Mouse (Mus musculus): ENCODE results near the gene Fnip1. TPM values are rescaled to one million over a fixed set of nuclear protein-coding genes. Genes with fewer than 3 reads are reported as not detected.

Gene Fnip1
- polyA plus RNA-seq, 1 experiment from 2014 or later, result 8.3 TPM

DNA sequence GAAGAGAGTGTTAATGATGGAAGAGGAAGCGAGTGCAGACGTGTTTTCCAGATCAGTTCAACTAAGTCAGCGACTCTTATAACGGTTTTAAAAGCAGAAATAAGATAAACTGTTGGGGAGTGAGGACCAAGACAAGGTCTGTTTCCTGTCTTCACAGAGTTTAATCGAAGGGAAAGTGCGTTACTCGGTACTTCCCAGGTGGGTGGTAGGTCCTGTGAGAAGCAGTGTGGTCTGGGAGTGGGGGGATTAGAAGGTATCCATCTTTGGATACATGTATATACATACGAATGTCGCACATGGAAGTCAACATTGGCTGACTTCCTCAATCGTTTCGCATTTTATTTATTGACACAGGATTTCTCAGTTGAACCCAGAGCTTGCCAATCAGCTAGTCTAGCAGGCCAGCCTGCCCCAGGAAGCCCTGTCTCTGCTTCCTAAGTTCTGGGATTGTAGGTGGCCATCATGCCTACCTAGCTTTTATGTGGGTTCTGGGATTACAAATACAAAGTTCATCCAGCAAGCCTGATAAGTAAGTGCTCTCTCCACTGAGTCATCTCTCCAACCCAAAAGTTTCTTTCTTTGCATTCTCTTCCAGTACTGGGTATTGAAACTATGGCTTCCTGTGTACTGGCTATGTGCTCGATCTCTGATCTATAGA lies 10.2 kb upstream of the Fnip1 start:
- no peak overlapping the region for H3K27ac ChIP-seq
- no peak for TF ChIP-seq CTCF (IDR thresholded peaks at IDR 0.05; ENCODE audit: low read depth)
- no peaks in the 10 kb centered on the region for H3K36me3 ChIP-seq (ENCODE audit: insufficient read depth, low read length)
- no peak overlapping the region for H3K4me2 ChIP-seq (ENCODE audit: low read length)
- no peaks in the 10 kb centered on the region for H3K4me1 ChIP-seq (replicated peaks; ENCODE audit: insufficient read depth, low read length)
- 71% methylated on average over 12 of the region's 12 CpGs for WGBS
- no peak overlapping the region for H3K4me3 ChIP-seq (replicated peaks; ENCODE audit: low read depth, low read length)
- DNase-seq (ENCODE audit: low spot score) (no peak), ATAC-seq (replicated peaks; ENCODE audit: low FRiP score, low read depth) (no peak)
- H3K9me3 ChIP-seq (replicated peaks; ENCODE audit: low read length), result no peaks in the 10 kb centered on the region
- no peaks in the 10 kb centered on the region for H3K27me3 ChIP-seq (ENCODE audit: insufficient read depth, low read length)
- H3K9ac ChIP-seq (ENCODE audit: low read depth, low read length), result no peak overlapping the region

DNA sequence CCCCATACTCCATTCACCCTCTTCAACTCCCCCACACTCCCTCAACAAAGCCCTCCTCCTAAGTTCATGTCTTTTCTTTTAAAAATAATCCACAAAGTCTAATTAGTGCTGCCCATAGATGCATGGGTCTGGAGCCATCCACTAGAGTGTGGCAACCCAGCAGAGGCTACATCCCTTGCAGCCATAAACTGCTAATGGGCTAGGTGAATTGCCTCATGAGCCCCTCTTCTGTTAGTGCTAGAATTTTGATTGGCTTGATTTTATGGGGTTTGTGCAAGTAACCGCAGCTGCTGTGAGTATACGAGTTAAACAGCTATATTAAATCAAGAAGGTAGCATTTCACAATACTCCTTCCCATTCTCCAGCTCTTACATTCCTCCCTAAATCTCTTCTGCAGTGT lies 8.8 kb upstream of the Fnip1 start:
- no peak overlapping the region for H3K27ac ChIP-seq
- no peaks in the 10 kb centered on the region for H3K9me3 ChIP-seq (replicated peaks; ENCODE audit: low read length)
- TF ChIP-seq CTCF (IDR thresholded peaks at IDR 0.05; ENCODE audit: low read depth), result no peak
- H3K9ac ChIP-seq (ENCODE audit: low read depth, low read length), result no peak overlapping the region
- no peak for DNase-seq (ENCODE audit: low spot score)
- no peak overlapping the region for H3K4me3 ChIP-seq (replicated peaks; ENCODE audit: low read depth, low read length)
- no peaks in the 10 kb centered on the region for H3K27me3 ChIP-seq (ENCODE audit: insufficient read depth, low read length)
- ATAC-seq (replicated peaks; ENCODE audit: low FRiP score, low read depth), result no peak
- 23% methylated on average over 2 of the region's 2 CpGs for WGBS
- H3K4me2 ChIP-seq (ENCODE audit: low read length), result no peak overlapping the region
- H3K4me1 ChIP-seq (replicated peaks; ENCODE audit: insufficient read depth, low read length), result no peaks in the 10 kb centered on the region
- H3K36me3 ChIP-seq (ENCODE audit: insufficient read depth, low read length), result no peaks in the 10 kb centered on the region

- H3K9ac ChIP-seq (ENCODE audit: low read depth, low read length), result no peak overlapping the region
- H3K36me3 ChIP-seq (ENCODE audit: insufficient read depth, low read length), result no peaks in the 10 kb centered on the region
- no peak for TF ChIP-seq CTCF (IDR thresholded peaks at IDR 0.05; ENCODE audit: low read depth)
- no peak for DNase-seq (ENCODE audit: low spot score)
- H3K4me3 ChIP-seq (replicated peaks; ENCODE audit: low read depth, low read length), result no peak overlapping the region
- peaks cover 5% of the 10 kb centered on the region; the same call in 1 of the 2 replicates for H3K4me1 ChIP-seq (replicated peaks; ENCODE audit: insufficient read depth, low read length)
- WGBS, result 100% methylated on average over 1 of the region's 1 CpGs
- no peaks in the 10 kb centered on the region for H3K9me3 ChIP-seq (replicated peaks; ENCODE audit: low read length)
- ATAC-seq (replicated peaks; ENCODE audit: low FRiP score, low read depth), result no peak
- H3K4me2 ChIP-seq (ENCODE audit: low read length), result no peak overlapping the region
- no peak overlapping the region for H3K27ac ChIP-seq
- H3K27me3 ChIP-seq (ENCODE audit: insufficient read depth, low read length), result no peaks in the 10 kb centered on the region
These were observed 2.2 kb upstream of the Fnip1 start for GRCm38 (mm10) chr11:54435797-54436196.

DNA sequence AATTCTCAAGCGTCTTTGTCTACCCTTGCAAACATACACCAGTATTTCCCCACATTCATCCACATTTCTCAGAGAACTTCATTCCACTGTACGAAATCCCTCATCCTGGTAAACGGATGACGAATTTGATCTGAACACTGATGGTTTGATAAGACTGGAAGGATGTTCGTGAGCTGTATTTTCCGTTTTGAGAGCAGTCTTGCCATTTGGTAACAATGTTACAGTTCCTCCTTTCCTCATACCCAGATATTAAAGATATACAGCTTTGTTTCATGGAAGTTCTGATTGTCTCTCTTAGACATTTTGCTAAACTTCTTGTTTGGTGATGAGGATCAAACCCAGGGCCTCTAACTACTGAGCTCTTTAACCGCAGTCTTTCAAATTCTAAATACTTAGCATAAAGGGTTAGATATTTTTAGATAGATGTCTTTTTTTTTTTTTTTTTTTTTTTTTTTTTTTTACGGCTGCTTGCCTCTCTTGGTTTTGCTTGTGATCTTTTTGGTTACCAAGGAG lies 633 bp upstream of the Fnip1 start:
- no peaks in the 10 kb centered on the region for H3K36me3 ChIP-seq (ENCODE audit: insufficient read depth, low read length)
- H3K27me3 ChIP-seq (ENCODE audit: insufficient read depth, low read length), result no peaks in the 10 kb centered on the region
- peak overlapping the region; percentile 97 for H3K4me3 ChIP-seq (replicated peaks; ENCODE audit: low read depth, low read length)
- DNase-seq (ENCODE audit: low spot score) (peak; percentile 22), ATAC-seq (replicated peaks; ENCODE audit: low FRiP score, low read depth) (no peak)
- H3K4me1 ChIP-seq (replicated peaks; ENCODE audit: insufficient read depth, low read length), result peaks cover 5% of the 10 kb centered on the region; the same call in 1 of the 2 replicates
- H3K27ac ChIP-seq, result 0 out of 2 replicates have a peak overlapping the region, but pooled peaks have one; percentile 34
- TF ChIP-seq CTCF (IDR thresholded peaks at IDR 0.05; ENCODE audit: low read depth), result no peak
- no peaks in the 10 kb centered on the region for H3K9me3 ChIP-seq (replicated peaks; ENCODE audit: low read length)
- H3K4me2 ChIP-seq (ENCODE audit: low read length), result peak overlapping the region; percentile 74
- H3K9ac ChIP-seq (ENCODE audit: low read depth, low read length), result peak overlapping the region; percentile 62
- 46% methylated on average over 8 of the region's 8 CpGs for WGBS

GRCm38 (mm10) chr11:54438366-54438781 lies 375 bp downstream of the Fnip1 start:
- Histone ChIP-seq H3K9me3 (replicated peaks; ENCODE audit: low read length) (no peaks in the 10 kb centered on the region), H3K4me2 (ENCODE audit: low read length) (peak overlapping the region; percentile 74), H3K27ac (peak overlapping the region; percentile 88), H3K4me1 (replicated peaks; ENCODE audit: insufficient read depth, low read length) (peaks cover 5% of the 10 kb centered on the region; the same call in 1 of the 2 replicates), H3K36me3 (ENCODE audit: insufficient read depth, low read length) (no peaks in the 10 kb centered on the region), H3K9ac (ENCODE audit: low read depth, low read length) (peak overlapping the region; percentile 94), H3K4me3 (replicated peaks; ENCODE audit: low read depth, low read length) (peak overlapping the region; percentile 97), H3K27me3 (ENCODE audit: insufficient read depth, low read length) (no peaks in the 10 kb centered on the region)
- TF ChIP-seq CTCF (IDR thresholded peaks at IDR 0.05; ENCODE audit: low read depth), result no peak
- DNase-seq (ENCODE audit: low spot score), result peak; percentile 64
- WGBS, result under 1% methylated on average over 44 of the region's 47 CpGs
- peak; percentile 80; the same call in 1 of the 2 replicates for ATAC-seq (replicated peaks; ENCODE audit: low FRiP score, low read depth)

DNA sequence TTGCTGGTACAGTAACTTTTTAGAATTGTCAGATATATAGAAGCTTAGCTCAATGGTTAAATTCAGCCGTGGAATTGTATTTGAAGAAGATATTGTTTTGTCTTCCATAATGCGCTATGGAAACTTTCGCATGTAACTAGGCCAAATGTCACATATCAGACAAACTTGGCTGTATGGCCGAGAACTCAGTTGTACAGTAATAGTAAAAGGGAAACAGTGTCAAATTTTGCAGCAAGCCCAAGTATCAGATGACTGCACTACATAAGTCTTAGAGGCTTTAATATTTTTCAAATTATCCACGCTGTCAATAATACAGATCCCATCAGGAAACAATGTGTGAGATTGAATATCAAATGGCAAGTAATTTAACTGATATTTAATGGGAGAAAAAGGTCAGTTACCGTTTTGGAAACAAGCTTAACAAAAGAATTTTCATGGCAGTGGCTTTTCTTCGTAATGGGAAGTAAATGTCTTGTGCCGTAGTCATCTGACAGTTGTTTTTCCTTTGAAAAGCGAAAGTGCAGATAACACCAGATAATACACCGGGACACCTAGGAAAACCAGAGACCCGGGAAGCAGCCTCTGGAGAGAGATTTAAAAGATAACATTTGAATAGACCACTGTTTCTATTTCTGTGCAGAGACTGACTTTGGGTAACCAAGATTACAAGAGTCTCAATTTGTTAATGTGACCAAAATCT lies 1.1 kb downstream of the Fnip1 start:
- Histone ChIP-seq H3K4me2 (ENCODE audit: low read length) (peak overlapping the region; percentile 74), H3K4me3 (replicated peaks; ENCODE audit: low read depth, low read length) (peak overlapping the region; percentile 97), H3K9ac (ENCODE audit: low read depth, low read length) (peak overlapping the region; percentile 94), H3K9me3 (replicated peaks; ENCODE audit: low read length) (no peaks in the 10 kb centered on the region), H3K36me3 (ENCODE audit: insufficient read depth, low read length) (no peaks in the 10 kb centered on the region), H3K27me3 (ENCODE audit: insufficient read depth, low read length) (no peaks in the 10 kb centered on the region), H3K27ac (no peak overlapping the region), H3K4me1 (replicated peaks; ENCODE audit: insufficient read depth, low read length) (peaks cover 5% of the 10 kb centered on the region; the same call in 1 of the 2 replicates)
- 24% methylated on average over 11 of the region's 11 CpGs for WGBS
- ATAC-seq (replicated peaks; ENCODE audit: low FRiP score, low read depth) (no peak), DNase-seq (ENCODE audit: low spot score) (no peak)
- no peak for TF ChIP-seq CTCF (IDR thresholded peaks at IDR 0.05; ENCODE audit: low read depth)
